Mouse (Mus musculus) stomach, embryonic 16.5 days (tissue): ENCODE data around the gene Pax5. TPM values are rescaled to one million over a fixed set of nuclear protein-coding genes. Genes with fewer than 3 reads are reported as not detected.

Experiments
- ATAC-seq: fragments of 200-750 bp; cut with Nextera tagmentation; 2 replicates; pipeline ENCODE4 v1.8.0; 2017; ENCODE audit warnings: moderate number of reproducible peaks, moderate TSS enrichment; ENCODE audit not compliant: insufficient read depth, low FRiP score
- H3K27ac ChIP-seq: fragments of 300-500 bp; sonication (generic); 2 replicates; pipeline ENCODE4 v1.5.1; 2014; ENCODE audit warnings: low read length
- H3K27me3 ChIP-seq: fragments of 300-500 bp; sonication (generic); 2 replicates; pipeline ENCODE4 v1.6.1; 2014; ENCODE audit warnings: low read length, control low read depth, mixed read lengths; ENCODE audit not compliant: control insufficient read depth, insufficient read depth
- H3K36me3 ChIP-seq: fragments of 300-500 bp; sonication (generic); 2 replicates; pipeline ENCODE4 v1.6.1; 2014; ENCODE audit warnings: low read length; ENCODE audit not compliant: control insufficient read depth, insufficient read depth
- H3K4me1 ChIP-seq: fragments of 300-500 bp; sonication (generic); 2 replicates; pipeline ENCODE4 v1.6.1; 2014; ENCODE audit warnings: low read length, control low read depth, mixed read lengths; ENCODE audit not compliant: control insufficient read depth, insufficient read depth
- H3K4me2 ChIP-seq: fragments of 300-500 bp; sonication (generic); 2 replicates; pipeline ENCODE4 v1.6.1; 2014; ENCODE audit warnings: low read depth, low read length, mixed read lengths
- H3K4me3 ChIP-seq: fragments of 300-500 bp; sonication (generic); replicated peaks from 2 replicates; pipeline ENCODE4 v1.5.1; 2014; ENCODE audit warnings: mild to moderate bottlenecking, low read length
- H3K9ac ChIP-seq: fragments of 300-500 bp; sonication (generic); 2 replicates; pipeline ENCODE4 v1.6.1; 2014; ENCODE audit warnings: low read length
- H3K9me3 ChIP-seq: fragments of 300-500 bp; sonication (generic); replicated peaks from 2 replicates; pipeline ENCODE4 v1.6.1; 2016; ENCODE audit warnings: low read length, control low read depth; ENCODE audit not compliant: control insufficient read depth
- WGBS: fragments of 180-500 bp; shearing (Covaris S2); extraction: QIAGEN DNeasy Blood & Tissue Kit; methylation state at CpG from one replicate; pipeline ENCODE4 v1.1.7; 2014; 5-methylcytosine and 5-hydroxymethylcytosine counted together
- polyA plus RNA-seq: library from polyadenylated mRNA; unstranded; fragments of >200 nt; fragmentation: Nextera tagmentation; extraction: Ambion mirVana; gene quantifications from 2 replicates; pipeline ENCODE4 v1.2.1, GENCODE M21; 2015

Pax5 gene
- polyA plus RNA-seq, 1 experiment from 2014 or later, result 0.03 TPM

DNA sequence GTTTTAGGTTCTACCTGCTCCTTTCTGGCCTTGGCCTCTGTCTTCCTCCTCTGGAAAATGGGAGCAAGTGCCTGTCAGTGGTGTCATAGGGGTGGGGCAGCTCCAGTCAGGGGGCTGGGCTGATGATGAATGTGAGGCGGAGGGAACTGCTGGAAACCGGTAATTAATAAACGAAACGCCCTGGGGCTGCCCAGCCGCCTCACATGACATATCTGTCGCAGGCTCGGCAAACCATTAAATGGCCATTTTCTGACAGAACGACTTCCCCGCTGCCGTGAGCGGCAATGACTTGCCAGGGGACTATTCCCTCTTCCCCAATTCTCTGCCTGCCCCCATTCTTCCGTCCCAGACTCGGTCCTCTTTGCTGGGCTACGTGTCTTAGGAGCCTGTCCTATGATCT lies 202.4 kb downstream of the Pax5 start:
- Histone ChIP-seq H3K4me1 (no peaks in the 10 kb centered on the region), H3K36me3 (no peaks in the 10 kb centered on the region), H3K4me2 (no peak overlapping the region), H3K27me3 (no peaks in the 10 kb centered on the region; the same call in none of the 2 replicates), H3K4me3 (no peak overlapping the region), H3K9me3 (no peaks in the 10 kb centered on the region), H3K9ac (no peak overlapping the region), H3K27ac (no peak overlapping the region)
- ATAC-seq, result no peak
- 31% methylated on average over 14 of the region's 14 CpGs for WGBS

DNA sequence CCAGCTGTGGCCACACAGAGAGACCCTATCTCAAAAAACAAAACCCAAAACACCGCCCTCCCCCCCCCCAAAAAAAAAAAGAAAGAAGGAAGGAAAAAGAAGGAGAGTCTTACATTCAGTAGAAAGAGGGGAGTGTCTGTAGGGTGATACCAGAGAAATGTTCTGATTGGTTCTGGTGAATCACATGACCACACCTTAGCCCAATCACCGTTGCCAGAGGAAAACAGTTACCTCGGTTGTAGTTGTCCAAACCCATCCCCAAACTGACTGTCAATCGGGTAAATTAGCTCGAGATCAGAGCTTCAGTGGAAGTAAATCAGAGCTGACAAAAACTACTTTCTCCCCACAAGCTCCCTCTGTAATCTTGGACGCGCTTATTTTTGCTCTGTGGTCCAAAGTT lies 205.3 kb downstream of the Pax5 start:
- no peaks in the 10 kb centered on the region for H3K4me1 ChIP-seq
- H3K27me3 ChIP-seq, result no peaks in the 10 kb centered on the region; the same call in none of the 2 replicates
- ATAC-seq, result no peak
- H3K4me2 ChIP-seq, result no peak overlapping the region
- no peaks in the 10 kb centered on the region for H3K9me3 ChIP-seq
- H3K36me3 ChIP-seq, result no peaks in the 10 kb centered on the region
- H3K27ac ChIP-seq, result no peak overlapping the region
- WGBS, result 70% methylated on average over 7 of the region's 7 CpGs
- H3K9ac ChIP-seq, result no peak overlapping the region
- no peak overlapping the region for H3K4me3 ChIP-seq

DNA sequence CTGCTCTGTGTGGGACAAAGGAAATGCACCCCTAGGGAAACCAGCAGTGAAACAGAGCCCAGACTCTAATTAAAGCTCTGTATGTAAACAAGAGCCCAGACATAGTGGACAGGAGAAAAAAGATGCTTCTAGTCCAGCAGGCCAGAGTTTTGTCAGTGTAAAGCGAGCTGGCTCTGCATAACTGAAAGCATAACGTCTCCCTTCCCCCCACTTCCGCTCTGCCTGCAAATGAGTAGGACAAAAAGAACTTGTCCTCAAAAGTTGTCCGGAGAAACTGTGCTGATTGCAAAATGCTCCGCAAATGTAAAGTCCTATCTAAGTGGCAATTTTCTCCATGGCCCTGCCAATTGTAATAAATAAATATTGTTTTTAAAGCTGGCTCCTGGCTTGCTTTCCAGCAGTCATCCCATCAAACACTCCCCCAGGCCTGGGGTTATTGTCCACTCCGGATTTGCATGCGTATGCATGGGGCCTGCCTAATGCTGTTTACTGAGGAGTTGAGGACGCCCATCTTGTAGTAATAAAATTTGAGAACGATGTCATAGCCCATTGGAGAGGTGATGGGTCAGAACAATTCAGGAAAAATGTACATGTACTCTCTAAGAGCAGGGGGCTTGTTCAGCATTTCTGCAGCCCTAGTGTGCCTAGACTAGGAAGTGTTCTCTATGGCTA lies 208.0 kb downstream of the Pax5 start:
- H3K4me3 ChIP-seq, result no peak overlapping the region
- no peak overlapping the region for H3K4me2 ChIP-seq
- H3K27me3 ChIP-seq, result no peaks in the 10 kb centered on the region
- H3K9ac ChIP-seq, result no peak overlapping the region
- 45% methylated on average over 9 of the region's 9 CpGs for WGBS
- no peak overlapping the region for H3K27ac ChIP-seq
- no peaks in the 10 kb centered on the region for H3K36me3 ChIP-seq
- no peaks in the 10 kb centered on the region for H3K9me3 ChIP-seq
- no peaks in the 10 kb centered on the region for H3K4me1 ChIP-seq
- no peak for ATAC-seq

GRCm38 (mm10) chr4:44498156-44498555 lies 212.1 kb downstream of the Pax5 start:
- Histone ChIP-seq H3K27me3 (no peaks in the 10 kb centered on the region), H3K4me3 (no peak overlapping the region), H3K4me2 (no peak overlapping the region), H3K9ac (no peak overlapping the region), H3K27ac (no peak overlapping the region), H3K36me3 (no peaks in the 10 kb centered on the region), H3K4me1 (no peaks in the 10 kb centered on the region), H3K9me3 (no peaks in the 10 kb centered on the region)
- 73% methylated on average over 5 of the region's 5 CpGs for WGBS
- no peak for ATAC-seq

- 66% methylated on average over 2 of the region's 2 CpGs for WGBS
- no peak overlapping the region for H3K4me2 ChIP-seq
- H3K4me1 ChIP-seq, result no peaks in the 10 kb centered on the region
Observed at GRCm38 (mm10) chr4:44495836-44496235, 214.5 kb downstream of the Pax5 start.

GRCm38 (mm10) chr4:44493756-44494155 lies 216.5 kb downstream of the Pax5 start:
- 66% methylated on average over 6 of the region's 6 CpGs for WGBS
- no peak overlapping the region for H3K27ac ChIP-seq
- no peak overlapping the region for H3K9ac ChIP-seq
- no peak for ATAC-seq
- no peaks in the 10 kb centered on the region for H3K4me1 ChIP-seq
- no peaks in the 10 kb centered on the region for H3K27me3 ChIP-seq
- no peaks in the 10 kb centered on the region for H3K36me3 ChIP-seq
- no peak overlapping the region for H3K4me3 ChIP-seq
- H3K4me2 ChIP-seq, result no peak overlapping the region
- no peaks in the 10 kb centered on the region for H3K9me3 ChIP-seq

More at GRCm38 (mm10) chr4:44495836-44496235, 214.5 kb downstream of the Pax5 start:
- no peak overlapping the region for H3K4me3 ChIP-seq
- ATAC-seq, result no peak
- no peaks in the 10 kb centered on the region for H3K27me3 ChIP-seq
- H3K27ac ChIP-seq, result no peak overlapping the region
- no peaks in the 10 kb centered on the region for H3K9me3 ChIP-seq
- no peaks in the 10 kb centered on the region for H3K36me3 ChIP-seq
- no peak overlapping the region for H3K9ac ChIP-seq

DNA sequence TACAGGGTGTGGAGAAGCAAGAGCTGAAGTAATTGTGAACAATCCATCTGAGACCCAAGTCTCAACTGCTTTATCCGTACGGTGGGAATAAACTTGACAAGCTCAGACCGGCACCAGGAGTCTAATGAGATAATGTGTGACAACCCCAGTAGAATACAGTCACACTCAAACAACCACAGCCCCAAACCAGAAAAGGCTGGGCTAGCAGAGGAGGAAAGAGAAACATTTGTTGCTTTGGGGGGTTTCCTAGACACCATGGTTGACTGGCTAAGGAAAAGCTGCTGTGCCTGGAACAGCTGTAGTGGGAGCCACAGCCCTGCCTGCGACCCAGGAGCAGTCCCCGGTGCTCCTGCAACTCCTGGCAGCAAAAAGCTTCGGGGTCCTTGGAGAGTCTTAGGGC lies 219.4 kb downstream of the Pax5 start:
- ATAC-seq, result no peak
- Histone ChIP-seq H3K4me1 (no peaks in the 10 kb centered on the region), H3K9me3 (no peaks in the 10 kb centered on the region), H3K4me3 (no peak overlapping the region), H3K27me3 (no peaks in the 10 kb centered on the region), H3K9ac (no peak overlapping the region), H3K27ac (no peak overlapping the region), H3K36me3 (no peaks in the 10 kb centered on the region), H3K4me2 (no peak overlapping the region)
- 73% methylated on average over 6 of the region's 6 CpGs for WGBS

- H3K27ac ChIP-seq, result no peak overlapping the region
Observed at GRCm38 (mm10) chr4:44488702-44489101, 221.6 kb downstream of the Pax5 start.

GRCm38 (mm10) chr4:44488219-44488618 lies 222.1 kb downstream of the Pax5 start:
- no peak for ATAC-seq
- no peak overlapping the region for H3K4me3 ChIP-seq
- H3K9ac ChIP-seq, result no peak overlapping the region
- no peaks in the 10 kb centered on the region for H3K36me3 ChIP-seq
- WGBS, result 61% methylated on average over 8 of the region's 8 CpGs
- no peaks in the 10 kb centered on the region for H3K4me1 ChIP-seq
- no peaks in the 10 kb centered on the region for H3K27me3 ChIP-seq
- H3K27ac ChIP-seq, result no peak overlapping the region
- H3K9me3 ChIP-seq, result no peaks in the 10 kb centered on the region
- H3K4me2 ChIP-seq, result no peak overlapping the region

More at GRCm38 (mm10) chr4:44488702-44489101, 221.6 kb downstream of the Pax5 start:
- H3K9me3 ChIP-seq, result no peaks in the 10 kb centered on the region
- WGBS, result 27% methylated on average over 8 of the region's 8 CpGs
- no peak overlapping the region for H3K9ac ChIP-seq
- H3K4me3 ChIP-seq, result no peak overlapping the region
- H3K27me3 ChIP-seq, result no peaks in the 10 kb centered on the region
- no peaks in the 10 kb centered on the region for H3K4me1 ChIP-seq
- H3K36me3 ChIP-seq, result no peaks in the 10 kb centered on the region
- no peak overlapping the region for H3K4me2 ChIP-seq
- ATAC-seq, result no peak
